In genomic region chr6:88198070-88198940, GRCm38 (mm10) we compare ENCODE assay signal across 9 mouse cellular contexts. TPM values are rescaled to one million over a fixed set of nuclear protein-coding genes. Genes with fewer than 3 reads are reported as not detected.
DNase-seq lines count a peak whose midpoint lies in the region; ATAC-seq lines count a peak whose summit lies in the region.
"Had no signal": no experiment of that assay in that cellular context is flagged by ENCODE, and none has a peak within 500 bp of the region (broad histone marks: within the 10 kb centered on the region; RNA-seq: fewer than 3 reads in every experiment).

No protein-coding gene starts in this region.

- H3K27me3 ChIP-seq in lung, embryonic 16.5 days (ENCODE audit: control insufficient read depth, insufficient read depth, low read depth, low read length): peaks cover 96% of the 10 kb centered on the region

- H3K27ac ChIP-seq in lung, embryonic 16.5 days (ENCODE audit: low read length): no peak overlapping the region

- peak overlapping the region; percentile 56 for H3K4me3 ChIP-seq in lung, embryonic 16.5 days (ENCODE audit: low read length)

- under 1% methylated on average over 45 of the region's 62 CpGs for WGBS in lung, embryonic 16.5 days

- peak overlapping the region; percentile 64; the same call in 1 of the 2 replicates for H3K9ac ChIP-seq in lung, embryonic 16.5 days (ENCODE audit: low read length)

- H3K9me3 ChIP-seq in lung, embryonic 16.5 days (ENCODE audit: control insufficient read depth, low read length): no peaks in the 10 kb centered on the region

- peak; percentile 80 for DNase-seq in ZHBTc4 (ENCODE audit: low read depth, low spot score)
- DNase-seq in embryo, embryonic 9.5 days (ENCODE audit: extremely low spot score): peak; percentile 89
- DNase-seq in heart, adult 8-10 months (ENCODE audit: low spot score): peak; percentile 89
- DNase-seq in kidney, adult 8-10 months: peak; percentile 81 to 82
- DNase-seq in ovary, postnatal 14 days (ENCODE audit: low spot score): peak; percentile 87
- DNase-seq in layer of hippocampus, adult 9-11 months: no peak

- peak overlapping the region; percentile 83 for H3K4me2 ChIP-seq in lung, embryonic 16.5 days (ENCODE audit: low read depth, low read length)

- H3K4me1 ChIP-seq in lung, embryonic 16.5 days (replicated peaks; ENCODE audit: control insufficient read depth, insufficient read depth, low read length): peaks cover 40% of the 10 kb centered on the region

- H3K36me3 ChIP-seq in lung, embryonic 16.5 days (ENCODE audit: control insufficient read depth, insufficient read depth, low read length): no peaks in the 10 kb centered on the region

- ATAC-seq in lung, embryonic 16.5 days (ENCODE audit: low read depth): peak; percentile 87
- no peak for ATAC-seq in cerebellum, adult (ENCODE audit: insufficient number of reproducible peaks, low FRiP score, low TSS enrichment)

RNA-seq across cellular contexts. Expression of gene Gata2, which starts 4.6 kb away (rescaled TPM):
- total RNA-seq in heart, adult 8-10 months (2022): 10 to 100 TPM; 13.5 to 20.0 (median 17.4) TPM
- 23.6 and 23.9 TPM in 2 replicates for polyA plus RNA-seq in lung, embryonic 16.5 days (2015; fragmentation: Nextera tagmentation; extraction: Ambion mirVana)

RNA-seq across cellular contexts. Expression of gene Dnajb8, which starts 23.8 kb away (rescaled TPM):
- total RNA-seq in heart, adult 8-10 months (2022): not detected
- not detected in 2 replicates for polyA plus RNA-seq in lung, embryonic 16.5 days (2015; fragmentation: Nextera tagmentation; extraction: Ambion mirVana)
- total RNA-seq: gastrocnemius, postnatal 4 days had no signal
